Mouse (Mus musculus): Measurements from ENCODE around the gene Pitpnc1.

The Pitpnc1 gene

GRCm38 (mm10) chr11:107408886-107409285 lies 61.6 kb downstream of the Pitpnc1 start:
- DNase-seq (ENCODE audit: low spot score): no peak

DNA sequence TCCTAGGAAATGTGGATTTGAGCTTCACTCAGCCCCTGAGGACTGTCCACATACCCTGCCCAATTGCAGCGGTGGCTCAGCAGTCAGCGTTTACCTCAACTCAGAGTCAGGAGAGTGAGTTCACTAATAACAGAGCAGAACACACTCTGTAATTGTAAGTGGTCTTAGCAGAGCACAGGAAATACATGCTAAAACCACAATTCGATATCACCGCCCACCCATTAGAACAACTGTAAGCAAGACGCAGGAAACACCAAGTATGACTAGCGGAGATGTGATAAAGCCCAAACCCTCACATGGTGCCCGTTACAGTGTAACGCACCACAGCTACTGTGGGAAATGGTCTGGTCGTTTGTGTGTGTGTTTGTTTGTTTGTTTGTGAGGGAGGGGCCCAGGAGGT lies 62.8 kb downstream of the Pitpnc1 start:
- no peak for DNase-seq (ENCODE audit: low spot score)

- no peak for DNase-seq (ENCODE audit: low spot score)
These were observed 64.7 kb downstream of the Pitpnc1 start for GRCm38 (mm10) chr11:107405606-107406333.

DNA sequence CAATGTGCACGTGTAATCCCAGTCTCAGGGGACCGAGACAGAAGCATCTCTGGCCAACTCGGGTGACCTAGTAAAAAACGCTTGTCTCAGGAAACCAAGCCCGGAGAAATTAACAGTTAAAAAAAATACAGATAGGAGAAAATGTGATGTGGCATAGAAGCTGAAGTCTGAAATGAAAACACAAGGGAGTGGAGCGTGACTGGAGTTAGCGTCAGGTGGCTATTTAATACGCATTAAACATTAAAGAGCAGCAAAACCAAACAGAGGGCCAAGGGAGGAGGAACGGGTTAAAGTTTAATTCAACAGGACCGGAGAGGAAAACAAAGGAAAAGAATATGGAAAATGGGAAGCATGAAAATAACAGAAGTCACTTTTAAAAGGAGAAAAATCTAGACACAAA lies 67.2 kb downstream of the Pitpnc1 start:
- DNase-seq (ENCODE audit: low spot score): no peak

- no peak for DNase-seq (ENCODE audit: low spot score)
These were observed 68.5 kb downstream of the Pitpnc1 start for GRCm38 (mm10) chr11:107401839-107402590.

DNA sequence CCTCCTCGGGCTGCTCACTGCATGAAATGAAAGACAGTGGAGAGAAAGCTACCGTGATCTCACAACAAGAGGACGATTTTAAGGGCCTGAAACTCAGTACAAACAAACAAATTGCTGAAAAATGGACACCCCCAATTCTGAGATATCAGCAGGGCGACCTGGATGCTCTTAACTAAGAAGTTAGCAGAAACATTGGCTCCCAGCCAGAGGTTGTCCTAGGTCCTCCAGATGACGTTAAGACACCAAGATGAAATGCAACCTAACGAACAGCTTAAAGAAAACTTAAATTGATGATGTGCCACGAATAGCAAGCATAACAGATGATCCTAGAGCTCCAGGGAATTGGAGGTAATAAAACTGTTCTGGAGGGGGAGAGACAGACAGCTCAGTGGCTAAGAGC lies 69.7 kb downstream of the Pitpnc1 start:
- no peak for DNase-seq (ENCODE audit: low spot score)

DNA sequence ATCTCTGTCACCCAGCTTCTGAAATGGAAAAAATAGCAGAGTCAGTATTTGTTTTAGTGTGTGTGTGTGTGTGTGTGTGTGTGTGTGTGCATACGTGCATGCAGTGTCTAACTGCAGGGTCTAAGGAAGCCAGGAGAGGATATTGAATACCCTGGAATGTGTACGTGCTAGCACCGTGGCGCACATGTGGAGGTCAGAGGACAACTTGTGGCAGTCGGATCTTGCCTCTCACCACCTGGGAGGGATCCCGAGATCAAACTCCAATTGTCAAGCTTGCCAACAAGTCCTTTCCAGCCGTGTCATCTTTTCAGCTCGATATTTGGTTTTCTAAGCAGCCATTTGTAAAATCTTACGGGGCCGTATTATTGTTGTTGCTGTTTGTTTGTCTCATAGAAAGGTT lies 70.5 kb downstream of the Pitpnc1 start:
- DNase-seq (ENCODE audit: low spot score): no peak

DNA sequence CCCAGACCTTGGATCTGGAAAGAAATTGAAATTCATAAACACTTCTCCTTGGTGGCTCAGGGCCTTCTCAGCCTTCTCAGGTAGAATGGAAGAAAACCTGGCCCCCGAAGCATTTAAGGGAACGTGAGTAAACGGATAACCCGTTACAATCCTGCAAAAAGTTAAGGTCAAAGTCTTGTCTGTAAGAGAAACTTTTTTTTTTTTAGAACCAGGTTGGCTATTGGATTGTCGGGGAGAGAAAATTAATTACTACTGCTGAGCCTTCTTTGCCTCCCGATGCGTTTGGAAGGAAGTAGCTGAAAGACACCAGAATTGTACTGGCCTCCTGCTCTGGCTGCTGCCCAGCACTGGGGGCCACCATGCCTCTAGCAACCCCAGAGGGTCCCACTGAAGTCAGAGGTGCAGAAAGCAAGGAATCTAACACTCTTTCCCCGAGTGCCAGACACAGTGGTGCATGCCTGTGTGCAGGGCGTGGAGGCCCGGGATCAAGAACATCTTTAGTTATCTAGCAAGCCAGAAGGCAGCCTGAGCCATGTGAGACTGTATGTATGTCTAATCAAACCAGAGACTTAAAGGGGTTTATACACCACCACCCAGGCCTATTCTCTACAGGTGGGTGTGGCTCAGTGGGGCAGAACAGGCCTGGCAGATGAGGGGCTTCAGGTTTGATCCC lies 73.0 kb downstream of the Pitpnc1 start:
- DNase-seq (ENCODE audit: low spot score): no peak

GRCm38 (mm10) chr11:107394245-107394644 lies 76.3 kb downstream of the Pitpnc1 start:
- DNase-seq (ENCODE audit: low spot score): no peak

DNA sequence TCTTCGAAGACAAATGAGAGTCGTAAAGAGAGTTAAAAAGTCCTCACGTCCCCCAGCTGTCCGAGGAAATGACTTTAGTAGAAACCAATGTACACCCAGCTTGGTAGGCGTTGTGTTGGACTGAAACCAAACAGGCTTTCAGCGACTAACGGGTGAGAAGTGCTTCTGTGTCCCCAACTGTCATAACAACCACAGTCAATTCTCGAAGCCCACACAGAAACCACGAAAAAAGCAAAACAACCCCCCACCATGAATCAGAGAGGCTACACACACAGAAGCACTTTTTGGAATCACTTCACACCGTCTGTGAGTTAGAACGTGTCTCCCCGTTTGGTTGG lies 76.7 kb downstream of the Pitpnc1 start:
- DNase-seq (ENCODE audit: low spot score): no peak

- no peak for DNase-seq (ENCODE audit: low spot score)
These were observed 77.2 kb downstream of the Pitpnc1 start for GRCm38 (mm10) chr11:107393154-107393827.

DNA sequence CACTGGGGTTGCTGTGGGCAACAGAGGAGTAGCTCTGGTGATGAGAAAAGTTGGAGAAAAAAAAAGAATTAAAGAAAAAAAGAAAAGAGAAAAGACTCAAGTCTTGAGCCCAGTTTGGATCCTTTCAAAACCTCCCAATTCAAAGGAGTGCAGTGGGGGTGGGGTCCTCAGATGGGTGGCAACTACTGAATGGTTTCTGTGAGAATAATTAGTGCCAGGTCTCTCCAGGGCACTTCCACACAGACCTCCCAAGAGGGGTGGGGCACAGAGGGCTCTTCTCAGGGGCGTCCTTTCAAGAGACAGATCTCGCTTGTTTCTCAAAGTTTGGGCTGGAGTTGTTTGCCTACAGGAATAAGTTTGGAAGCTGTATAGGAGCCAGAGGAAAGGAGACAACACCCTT lies 80.0 kb downstream of the Pitpnc1 start:
- no peak for DNase-seq (ENCODE audit: low spot score)

DNA sequence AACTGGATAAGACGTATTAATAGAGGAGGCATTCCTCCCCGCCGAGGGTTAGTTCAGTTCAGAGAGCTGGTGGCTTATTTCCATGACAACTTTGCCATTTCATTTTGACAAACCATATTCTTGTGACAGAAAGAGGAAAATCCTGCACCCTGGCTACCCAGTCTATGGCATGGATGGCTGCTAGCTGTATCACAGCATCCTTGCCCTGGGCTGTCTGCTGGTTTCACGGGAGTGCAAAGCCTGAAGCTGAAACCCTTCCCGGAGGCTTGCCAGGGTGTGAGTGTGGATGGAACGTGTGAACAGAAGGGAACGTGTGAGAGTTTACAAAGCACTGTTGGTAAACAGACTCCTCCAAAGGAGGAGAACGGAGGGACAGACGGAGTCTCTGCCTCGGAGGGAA lies 80.5 kb downstream of the Pitpnc1 start:
- no peak for DNase-seq (ENCODE audit: low spot score)

- DNase-seq (ENCODE audit: low spot score): no peak
These were observed 84.0 kb downstream of the Pitpnc1 start for GRCm38 (mm10) chr11:107386481-107386880.

DNA sequence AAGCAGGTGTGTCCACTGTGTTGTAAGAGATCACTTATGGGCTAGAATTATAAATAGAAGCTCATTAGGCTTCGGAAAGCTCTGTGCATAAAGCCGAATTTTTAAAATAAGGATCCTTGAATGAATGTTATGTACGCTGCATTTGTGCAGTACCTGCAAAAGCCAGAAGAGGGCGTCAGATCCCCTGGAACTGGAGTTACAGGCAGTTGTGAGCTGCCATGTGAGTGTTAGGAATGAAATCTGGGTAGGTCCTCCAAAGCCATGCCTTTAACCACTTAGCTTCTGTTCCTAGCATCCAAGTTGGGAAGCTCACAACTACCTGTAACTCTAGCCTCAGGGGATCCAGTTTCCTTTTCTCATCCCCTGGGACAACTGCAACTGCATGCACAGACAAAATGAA lies 85.2 kb downstream of the Pitpnc1 start:
- no peak for DNase-seq (ENCODE audit: low spot score)

GRCm38 (mm10) chr11:107383985-107384384 lies 86.5 kb downstream of the Pitpnc1 start:
- no peak for DNase-seq (ENCODE audit: low spot score)

DNA sequence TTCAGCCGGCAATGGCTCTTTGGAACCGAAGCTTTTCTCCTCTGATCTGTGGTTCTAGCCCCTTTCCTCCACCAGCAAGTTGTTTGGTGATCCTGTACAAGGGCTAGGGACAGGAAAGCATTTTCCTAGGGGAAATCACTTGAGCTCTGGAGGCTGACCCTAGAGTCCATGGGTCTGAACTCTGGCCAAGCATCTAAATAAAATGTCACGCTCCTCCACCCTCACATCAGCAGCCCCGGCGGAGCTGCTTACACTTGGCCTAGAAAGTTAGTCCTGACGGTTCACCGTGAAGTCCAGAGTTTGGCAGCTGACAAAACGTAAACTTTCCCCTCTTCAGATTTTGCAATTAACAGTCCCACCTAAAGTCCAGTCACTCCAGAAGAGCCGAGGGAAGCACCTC lies 90.5 kb downstream of the Pitpnc1 start:
- DNase-seq (ENCODE audit: low spot score): no peak

DNA sequence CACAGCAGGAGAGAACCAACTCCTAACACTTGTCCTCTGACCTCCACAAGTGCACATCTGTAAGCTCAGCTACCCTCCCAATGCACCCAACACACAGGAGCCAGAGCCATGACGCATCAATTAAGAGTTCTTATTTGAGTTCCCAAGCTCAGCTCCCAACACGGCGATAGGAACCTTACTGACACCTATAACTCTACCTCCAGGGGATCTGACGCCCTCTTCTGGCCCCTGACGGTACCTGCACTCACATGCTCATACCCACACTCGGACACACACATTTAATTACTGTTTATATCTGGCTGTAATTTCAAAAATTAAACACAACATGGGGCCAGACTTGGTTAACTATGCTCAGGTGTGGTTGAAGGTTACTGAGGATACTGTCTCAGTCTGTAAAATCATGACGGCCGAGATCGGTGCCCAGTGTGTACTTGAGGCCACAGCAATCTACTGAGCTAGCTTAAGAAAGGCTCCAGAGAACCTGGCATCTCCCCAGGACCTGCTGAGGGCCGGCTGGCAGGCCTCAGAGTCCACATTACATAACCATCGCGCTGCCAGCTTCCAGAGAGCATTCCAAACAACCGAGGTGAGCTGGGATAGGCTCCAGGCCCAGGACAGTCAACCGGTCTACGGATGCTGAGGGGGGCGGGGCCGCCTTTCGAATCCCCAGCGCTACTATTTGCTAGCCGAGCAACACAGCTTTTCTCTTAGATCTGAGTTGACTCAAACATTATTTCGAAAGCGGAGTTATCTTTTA lies 91.2 kb downstream of the Pitpnc1 start:
- no peak for DNase-seq (ENCODE audit: low spot score)

DNA sequence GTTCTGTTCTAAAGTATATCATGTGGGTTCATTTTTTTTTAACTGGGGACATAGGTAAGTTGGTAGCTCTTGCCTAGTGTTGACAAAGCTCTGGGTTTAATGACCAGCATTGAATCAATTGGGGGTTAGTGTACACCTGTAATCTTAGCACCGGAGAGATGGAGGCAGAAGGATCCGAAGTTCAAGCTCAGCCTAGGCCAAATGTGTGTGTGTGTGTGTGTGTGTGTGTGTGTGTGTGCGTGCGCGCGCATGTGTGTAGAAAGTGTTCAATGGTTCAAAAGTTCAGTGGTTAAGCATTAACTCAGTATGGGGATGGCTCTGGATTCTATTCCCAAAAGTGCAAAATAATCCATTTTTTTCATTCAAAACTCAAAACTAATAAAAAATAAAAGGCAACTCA lies 93.2 kb downstream of the Pitpnc1 start:
- DNase-seq (ENCODE audit: low spot score): no peak

DNA sequence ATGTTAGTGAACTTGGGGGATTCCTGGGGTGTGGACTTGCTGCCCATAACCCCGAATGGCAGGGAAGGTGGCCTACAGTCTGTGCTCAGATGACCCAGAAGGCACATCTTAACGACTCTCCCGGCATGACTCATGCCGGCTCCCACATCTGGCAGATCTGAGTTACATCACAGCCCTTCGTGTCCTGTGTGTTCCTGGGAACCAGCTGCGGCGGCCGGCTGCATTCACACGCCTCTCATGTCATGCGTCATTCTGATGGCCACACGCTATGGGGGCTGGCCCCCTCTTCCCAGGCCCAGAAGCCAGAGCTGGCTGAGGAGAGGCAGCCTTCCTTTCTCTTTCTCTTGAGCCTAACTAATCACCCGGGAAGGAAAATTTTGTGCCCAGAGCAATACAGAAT lies 94.2 kb downstream of the Pitpnc1 start:
- peak; percentile 13 for DNase-seq (ENCODE audit: low spot score)

DNA sequence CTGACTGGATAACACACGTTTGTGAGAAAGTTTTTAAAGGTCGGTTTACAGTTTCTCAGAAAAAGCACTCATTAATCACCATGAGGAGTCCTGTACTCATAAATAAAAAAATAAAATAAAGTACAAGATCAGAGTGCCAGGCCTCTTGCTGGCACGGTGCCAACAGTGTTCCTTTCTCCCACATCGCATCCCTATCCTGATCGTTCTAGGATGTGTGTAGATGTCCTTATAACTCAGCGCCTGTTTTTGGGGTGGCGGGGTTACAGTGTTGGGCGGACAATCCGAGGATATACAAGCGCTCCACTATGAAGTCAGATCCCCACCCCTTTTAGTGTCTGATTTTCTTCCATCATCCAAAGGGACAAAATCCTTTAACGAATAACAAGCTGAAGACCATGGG lies 94.7 kb downstream of the Pitpnc1 start:
- no peak for DNase-seq (ENCODE audit: low spot score)

GRCm38 (mm10) chr11:107373569-107373968 lies 96.9 kb downstream of the Pitpnc1 start:
- no peak for DNase-seq (ENCODE audit: low spot score)
